Mouse (Mus musculus): Measurements from ENCODE around the gene Spink4. TPM values are rescaled to one million over a fixed set of nuclear protein-coding genes. Genes with fewer than 3 reads are reported as not detected.

Spink4 gene
- polyA plus RNA-seq, 1 experiment from 2014 or later, result 1.1 TPM

GRCm38 (mm10) chr4:40970842-40971701 lies 51.2 kb downstream of the Spink4 start, which contains the start of gene Nfx1:
Gene Nfx1, plus strand, starts transcription at chr4:40970906.
- H3K9me3 ChIP-seq (replicated peaks), result no peaks in the 10 kb centered on the region
- H3K4me1 ChIP-seq, result peaks cover 22% of the 10 kb centered on the region
- H3K27me3 ChIP-seq, result no peaks in the 10 kb centered on the region
- peak within 1 kb of the TSS; percentile 82 for H3K4me3 ChIP-seq (replicated peaks)
- peak; percentile 97 for ATAC-seq (replicated peaks; ENCODE audit: low FRiP score)
- under 1% methylated on average over 81 of the region's 85 CpGs for WGBS
- peak within 1 kb of the TSS; percentile 94 for H3K27ac ChIP-seq
- H3K36me3 ChIP-seq, result peaks cover 28% of the 10 kb centered on the region
- H3K4me2 ChIP-seq, result peak within 1 kb of the TSS; percentile 66
- peak within 1 kb of the TSS; percentile 76 for H3K9ac ChIP-seq

- 24% methylated on average over 13 of the region's 13 CpGs for WGBS
- ATAC-seq (replicated peaks; ENCODE audit: low FRiP score), result no peak
Measured at GRCm38 (mm10) chr4:40971744-40972143, 51.9 kb downstream of the Spink4 start.

DNA sequence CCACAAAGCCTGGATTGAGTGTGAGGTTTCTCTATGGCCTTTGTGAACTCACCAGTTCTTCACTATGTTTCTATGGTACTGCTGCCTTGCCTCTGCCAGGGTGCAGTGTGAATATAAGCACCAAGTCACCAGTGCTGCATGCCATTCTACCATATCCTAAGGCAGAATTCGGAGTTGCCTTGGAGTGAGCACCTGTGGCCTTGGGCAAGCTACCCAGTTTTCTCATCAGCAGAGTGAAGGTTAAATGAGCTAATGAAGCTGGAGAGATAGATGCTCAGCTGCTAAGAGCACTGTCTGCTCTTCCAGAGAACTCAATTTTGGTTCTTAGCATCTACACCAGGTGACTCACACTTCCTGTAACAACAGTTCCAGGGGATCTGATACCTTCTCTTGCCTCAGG lies 54.2 kb downstream of the Spink4 start:
- WGBS, result 94% methylated on average over 1 of the region's 1 CpGs
- no peak for ATAC-seq (replicated peaks; ENCODE audit: low FRiP score)
- H3K27ac ChIP-seq, result no peak overlapping the region

More at GRCm38 (mm10) chr4:40971744-40972143, 51.9 kb downstream of the Spink4 start:
- Histone ChIP-seq H3K27ac (peak overlapping the region; percentile 94), H3K4me3 (replicated peaks) (peak overlapping the region; percentile 82), H3K9me3 (replicated peaks) (no peaks in the 10 kb centered on the region), H3K27me3 (no peaks in the 10 kb centered on the region), H3K4me1 (peaks cover 22% of the 10 kb centered on the region), H3K9ac (peak overlapping the region; percentile 76), H3K4me2 (peak overlapping the region; percentile 66), H3K36me3 (peaks cover 28% of the 10 kb centered on the region)

GRCm38 (mm10) chr4:40975678-40976077 lies 55.8 kb downstream of the Spink4 start:
- 87% methylated on average over 3 of the region's 3 CpGs for WGBS
- Histone ChIP-seq H3K4me2 (no peak overlapping the region), H3K36me3 (peaks cover 56% of the 10 kb centered on the region), H3K4me1 (peaks cover 11% of the 10 kb centered on the region), H3K27ac (no peak overlapping the region), H3K9me3 (replicated peaks) (no peaks in the 10 kb centered on the region), H3K9ac (no peak overlapping the region), H3K4me3 (replicated peaks) (no peak overlapping the region), H3K27me3 (no peaks in the 10 kb centered on the region)
- ATAC-seq (replicated peaks; ENCODE audit: low FRiP score), result no peak

More for the DNA sequence above, 54.2 kb downstream of the Spink4 start:
- Histone ChIP-seq H3K36me3 (peaks cover 40% of the 10 kb centered on the region), H3K4me3 (replicated peaks) (no peak overlapping the region), H3K9me3 (replicated peaks) (no peaks in the 10 kb centered on the region), H3K9ac (no peak overlapping the region), H3K4me1 (peaks cover 21% of the 10 kb centered on the region), H3K4me2 (no peak overlapping the region), H3K27me3 (no peaks in the 10 kb centered on the region)

DNA sequence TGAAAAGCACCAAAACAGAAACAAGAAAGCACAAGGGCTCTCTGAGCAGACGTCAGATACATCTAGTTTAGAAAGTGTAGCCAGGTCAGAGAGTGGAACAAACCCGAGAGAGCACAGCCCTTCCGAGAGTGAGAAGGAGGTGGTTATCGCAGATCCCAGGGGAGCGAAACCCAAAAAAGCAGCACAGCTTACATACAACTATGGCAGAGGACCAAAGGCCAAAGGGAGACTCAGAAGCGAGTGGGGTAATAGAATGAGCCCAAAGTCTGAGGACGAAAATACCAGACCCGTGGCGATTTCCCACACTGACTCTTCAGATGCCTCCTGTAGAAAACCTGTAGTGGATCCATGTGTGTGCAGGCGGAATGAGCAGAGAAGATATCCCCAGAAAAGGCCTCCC lies 56.8 kb downstream of the Spink4 start:
- Histone ChIP-seq H3K27me3 (no peaks in the 10 kb centered on the region), H3K4me1 (peaks cover 10% of the 10 kb centered on the region), H3K27ac (no peak overlapping the region), H3K36me3 (peaks cover 66% of the 10 kb centered on the region), H3K9ac (no peak overlapping the region), H3K4me3 (replicated peaks) (no peak overlapping the region), H3K4me2 (no peak overlapping the region), H3K9me3 (replicated peaks) (no peaks in the 10 kb centered on the region)
- 90% methylated on average over 10 of the region's 10 CpGs for WGBS
- no peak for ATAC-seq (replicated peaks; ENCODE audit: low FRiP score)

DNA sequence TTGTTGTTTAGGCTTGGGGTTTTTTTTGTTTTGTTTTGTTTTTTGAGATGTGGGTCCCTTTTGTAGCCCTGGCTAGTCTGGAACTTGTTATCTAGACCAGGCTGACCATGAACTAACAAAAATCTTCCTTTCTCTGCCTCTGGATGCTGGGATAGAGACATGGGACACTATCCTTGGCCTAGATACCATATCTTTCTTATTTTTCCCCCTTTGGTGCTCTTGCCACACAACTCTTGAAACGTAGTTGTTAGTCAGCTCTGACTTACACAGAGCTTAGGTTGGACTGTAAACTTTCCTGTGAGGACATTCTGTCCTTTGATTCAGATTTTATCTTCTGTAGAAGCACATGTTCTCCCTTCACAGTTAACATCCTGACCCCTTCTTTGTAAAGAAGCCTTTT lies 59.6 kb downstream of the Spink4 start:
- H3K27ac ChIP-seq, result no peak overlapping the region
- H3K4me2 ChIP-seq, result no peak overlapping the region
- no peak for ATAC-seq (replicated peaks; ENCODE audit: low FRiP score)
- H3K4me1 ChIP-seq, result no peaks in the 10 kb centered on the region
- no peaks in the 10 kb centered on the region for H3K27me3 ChIP-seq
- H3K9ac ChIP-seq, result no peak overlapping the region
- H3K9me3 ChIP-seq (replicated peaks), result no peaks in the 10 kb centered on the region
- H3K4me3 ChIP-seq (replicated peaks), result no peak overlapping the region
- WGBS, result 97% methylated on average over 1 of the region's 1 CpGs
- peaks cover 92% of the 10 kb centered on the region for H3K36me3 ChIP-seq

Other genes with a start within 250 kb of the Spink4 start
- gene Aptx, start 216.9 kb upstream of the Spink4 start, polyA plus RNA-seq (2015; fragmentation: Nextera tagmentation; extraction: Ambion mirVana), result 23.9 and 30.6 TPM in 2 replicates
- 475 and 513 TPM in 2 replicates for gene Dnaja1, start 197.9 kb upstream of the Spink4 start, polyA plus RNA-seq (2015; fragmentation: Nextera tagmentation; extraction: Ambion mirVana)
- 159 and 162 TPM in 2 replicates for gene Smu1, start 162.1 kb upstream of the Spink4 start, polyA plus RNA-seq (2015; fragmentation: Nextera tagmentation; extraction: Ambion mirVana)
- 46.3 and 46.4 TPM in 2 replicates for gene B4galt1, start 66.0 kb upstream of the Spink4 start, polyA plus RNA-seq (2015; fragmentation: Nextera tagmentation; extraction: Ambion mirVana)
- gene Bag1, start 28.2 kb downstream of the Spink4 start, polyA plus RNA-seq (2015; fragmentation: Nextera tagmentation; extraction: Ambion mirVana), result 218 and 220 TPM in 2 replicates
- gene Chmp5, start 28.4 kb downstream of the Spink4 start, polyA plus RNA-seq (2015; fragmentation: Nextera tagmentation; extraction: Ambion mirVana), result 114 and 121 TPM in 2 replicates
- 87.3 and 87.9 TPM in 2 replicates for gene Nfx1, start 50.9 kb downstream of the Spink4 start, polyA plus RNA-seq (2015; fragmentation: Nextera tagmentation; extraction: Ambion mirVana)
- gene Aqp7, start 128.1 kb downstream of the Spink4 start, polyA plus RNA-seq (2015; fragmentation: Nextera tagmentation; extraction: Ambion mirVana), result 0.88 and 1.1 TPM in 2 replicates
- gene Aqp3, start 178.1 kb downstream of the Spink4 start, polyA plus RNA-seq (2015; fragmentation: Nextera tagmentation; extraction: Ambion mirVana), result 29.0 and 33.1 TPM in 2 replicates
- 30.4 and 33.1 TPM in 2 replicates for gene Nol6, start 204.4 kb downstream of the Spink4 start, polyA plus RNA-seq (2015; fragmentation: Nextera tagmentation; extraction: Ambion mirVana)
- 81.7 and 84.4 TPM in 2 replicates for gene Ube2r2, start 215.7 kb downstream of the Spink4 start, polyA plus RNA-seq (2015; fragmentation: Nextera tagmentation; extraction: Ambion mirVana)